Mouse (Mus musculus): ENCODE results near the gene Skint10. TPM values are rescaled to one million over a fixed set of nuclear protein-coding genes. Genes with fewer than 3 reads are reported as not detected.

The Skint10 gene
- not detected in 2 replicates for polyA plus RNA-seq (2015; fragmentation: Nextera tagmentation; extraction: Ambion mirVana)

DNA sequence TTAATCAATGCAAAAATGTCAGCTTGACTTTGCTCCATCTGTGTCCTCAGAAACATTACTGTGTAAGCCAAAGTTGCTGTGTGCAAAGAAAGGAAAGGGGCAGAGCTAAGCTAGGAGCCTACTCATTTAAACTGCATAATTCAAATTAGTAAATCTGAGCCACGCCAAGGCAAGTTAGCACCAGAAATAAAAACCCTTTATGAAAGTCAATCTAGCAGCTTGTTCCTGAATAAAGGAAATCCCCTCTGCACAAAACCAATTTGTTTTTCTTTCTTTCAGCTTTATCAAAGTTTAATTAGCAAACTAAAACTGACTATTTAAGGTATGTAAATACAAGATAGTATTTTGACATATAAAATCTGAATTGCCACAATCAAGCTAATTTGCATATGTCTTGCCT, at the start of gene Skint10:
Skint10 (minus strand) TSS at position 101 of the 400 bp plus-strand sequence.
- no peak for ATAC-seq (ENCODE audit: low read depth)
- Histone ChIP-seq H3K4me1 (replicated peaks) (no peaks in the 10 kb centered on the region), H3K4me3 (no peak within 1 kb of the TSS), H3K9ac (no peak within 1 kb of the TSS), H3K27ac (replicated peaks) (no peak within 1 kb of the TSS), H3K9me3 (peaks cover 16% of the 10 kb centered on the region; the same call in 1 of the 2 replicates), H3K4me2 (no peak within 1 kb of the TSS), H3K27me3 (no peaks in the 10 kb centered on the region), H3K36me3 (no peaks in the 10 kb centered on the region)
- WGBS = 92% methylated on average over 1 of the region's 1 CpGs

- H3K36me3 ChIP-seq = no peaks in the 10 kb centered on the region
- no peak overlapping the region for H3K4me3 ChIP-seq
- no peak overlapping the region for H3K27ac ChIP-seq (replicated peaks)
- H3K4me2 ChIP-seq = no peak overlapping the region
- no peaks in the 10 kb centered on the region for H3K4me1 ChIP-seq (replicated peaks)
- H3K27me3 ChIP-seq = no peaks in the 10 kb centered on the region
- WGBS = 8% methylated on average over 1 of the region's 1 CpGs
- peaks cover 42% of the 10 kb centered on the region for H3K9me3 ChIP-seq
- H3K9ac ChIP-seq = no peak overlapping the region
- no peak for ATAC-seq (ENCODE audit: low read depth)
Observed at GRCm38 (mm10) chr4:112790646-112791045, 16.0 kb upstream of the Skint10 start.

Other genes with a start within 250 kb of the Skint10 start
- not detected in 2 replicates for gene Skint2, start 217.7 kb downstream of the Skint10 start, polyA plus RNA-seq (2015; fragmentation: Nextera tagmentation; extraction: Ambion mirVana)

Data from neural tube, embryonic 13.5 days (tissue).